Mouse (Mus musculus): ENCODE measurements around the gene Clasp1.

DNA sequence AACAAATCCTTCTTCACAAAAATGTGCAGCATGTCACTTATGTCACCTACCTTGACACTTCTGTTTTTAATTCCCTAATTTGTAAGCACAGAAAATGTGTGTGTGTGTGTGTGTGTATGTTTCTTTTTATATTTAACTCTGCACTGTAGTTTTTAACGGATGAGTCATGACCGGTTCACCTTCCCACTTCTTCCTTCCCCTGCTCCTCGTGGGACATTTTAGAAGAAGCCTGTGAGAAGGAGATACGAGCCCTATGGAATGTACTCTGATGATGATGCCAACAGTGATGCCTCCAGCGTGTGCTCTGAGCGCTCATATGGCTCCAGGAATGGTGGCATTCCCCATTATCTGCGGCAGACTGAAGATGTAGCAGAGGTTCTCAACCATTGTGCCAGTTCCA, 154.0 kb downstream of the Clasp1 start:
- TF ChIP-seq CTCF (IDR thresholded peaks at IDR 0.05; ENCODE audit: borderline replicate concordance, insufficient read depth, low read length) (no peak), POLR2A (IDR thresholded peaks at IDR 0.05; ENCODE audit: low read depth, low read length) (no peak)
